Mouse (Mus musculus) spleen, postnatal 4 days (tissue): ENCODE data around the gene 4930556J24Rik.
A peak's percentile ranks its signal among the peaks of the same experiment; 100 is the strongest.
"Not testable (repeated sequence)": the region's sequence is repeated elsewhere in the genome, so short reads cannot be mapped to it uniquely, and the experiment has no call there.

ENCODE experiments used
- DNase-seq, 2 experiments: peaks; one replicate each; pipeline ENCODE4 v3.0.0; 2022; ENCODE audit warnings: low spot score in 2 of 2

4930556J24Rik gene

GRCm38 (mm10) chr11:3976678-3977077 lies at the start of gene 4930556J24Rik:
Gene 4930556J24Rik, minus strand, starts transcription at chr11:3976778.
- DNase-seq, result no peak

DNA sequence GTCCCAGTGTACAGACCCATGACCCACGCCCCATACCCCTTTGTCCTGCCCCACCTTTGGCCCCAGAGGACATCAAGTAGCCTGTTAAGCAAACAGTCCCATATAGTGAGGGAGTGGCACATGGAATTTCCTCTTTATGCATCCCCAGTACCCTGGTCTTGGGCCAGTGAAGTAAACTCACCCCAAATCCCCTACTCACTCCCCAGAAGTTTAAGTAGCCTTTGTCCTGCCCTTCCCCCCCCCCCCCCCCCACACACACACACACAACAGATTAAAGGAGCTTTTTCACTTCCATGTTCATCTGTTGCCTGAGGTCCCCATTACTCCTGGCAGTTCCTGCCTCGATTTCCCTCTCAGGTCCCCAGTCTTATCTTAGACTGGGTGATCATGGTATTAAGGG lies 46.7 kb upstream of the 4930556J24Rik start:
- DNase-seq, result no peak

- not testable (repeated sequence) for DNase-seq
These were observed 45.5 kb upstream of the 4930556J24Rik start for GRCm38 (mm10) chr11:4022111-4022510.

DNA sequence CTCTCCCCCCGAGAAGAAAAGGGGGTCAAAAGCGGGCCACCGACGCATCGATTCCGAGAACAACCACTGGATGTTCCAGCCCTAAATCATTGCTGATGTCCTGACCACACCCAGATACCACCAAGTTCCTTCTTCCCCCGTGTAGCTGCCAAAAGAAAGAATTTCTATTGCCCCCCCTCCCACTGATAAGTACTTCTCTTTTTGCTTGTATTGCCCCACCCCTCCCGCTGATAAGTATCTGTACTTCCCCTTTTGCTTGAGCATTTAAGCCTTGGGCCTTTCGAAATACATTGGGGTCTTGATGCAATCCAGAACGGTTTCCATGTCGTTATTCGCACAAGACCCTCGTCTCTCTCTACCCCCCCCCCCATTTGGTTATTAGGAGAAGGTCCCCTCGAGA lies 39.2 kb upstream of the 4930556J24Rik start:
- DNase-seq, result not testable (repeated sequence)

DNA sequence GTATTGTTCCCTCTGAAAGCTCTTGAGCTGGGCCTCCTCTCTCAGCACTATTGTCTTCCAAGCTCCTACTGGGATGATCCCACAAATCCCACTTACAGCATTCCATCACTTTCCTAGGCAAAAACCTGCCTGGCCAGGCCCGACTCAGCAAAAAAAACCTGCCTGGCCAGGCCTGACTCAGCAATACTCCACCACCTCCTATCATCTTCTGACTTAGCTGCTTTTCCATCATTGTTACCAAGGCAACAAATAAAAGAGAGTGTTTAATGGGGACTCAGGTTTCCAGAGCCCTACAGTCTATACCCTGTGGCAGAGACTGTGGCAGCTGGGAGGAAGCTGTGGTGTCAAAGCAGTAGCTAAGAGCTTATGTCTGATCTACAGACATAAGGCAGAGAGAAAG lies 36.0 kb upstream of the 4930556J24Rik start:
- DNase-seq, result no peak

DNA sequence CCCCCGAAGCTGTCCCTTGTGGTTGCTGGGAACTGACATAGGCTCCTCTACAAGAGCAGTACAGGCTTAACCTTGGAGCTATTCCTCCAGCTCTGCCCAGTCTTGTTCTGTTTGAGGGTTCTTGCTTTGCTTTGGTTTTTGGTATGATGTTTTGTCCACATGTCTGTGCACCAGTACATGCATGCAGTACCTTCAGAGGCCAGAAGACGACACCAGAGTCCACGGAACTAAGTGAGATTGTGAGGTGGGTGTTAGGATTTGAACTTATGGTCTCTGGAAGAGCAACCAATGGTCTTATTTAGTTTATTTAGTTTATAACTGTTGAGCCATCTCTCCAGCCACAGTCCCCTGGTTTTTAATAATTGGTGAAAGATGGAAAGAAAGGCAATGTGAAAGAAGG lies 29.9 kb upstream of the 4930556J24Rik start:
- no peak for DNase-seq

DNA sequence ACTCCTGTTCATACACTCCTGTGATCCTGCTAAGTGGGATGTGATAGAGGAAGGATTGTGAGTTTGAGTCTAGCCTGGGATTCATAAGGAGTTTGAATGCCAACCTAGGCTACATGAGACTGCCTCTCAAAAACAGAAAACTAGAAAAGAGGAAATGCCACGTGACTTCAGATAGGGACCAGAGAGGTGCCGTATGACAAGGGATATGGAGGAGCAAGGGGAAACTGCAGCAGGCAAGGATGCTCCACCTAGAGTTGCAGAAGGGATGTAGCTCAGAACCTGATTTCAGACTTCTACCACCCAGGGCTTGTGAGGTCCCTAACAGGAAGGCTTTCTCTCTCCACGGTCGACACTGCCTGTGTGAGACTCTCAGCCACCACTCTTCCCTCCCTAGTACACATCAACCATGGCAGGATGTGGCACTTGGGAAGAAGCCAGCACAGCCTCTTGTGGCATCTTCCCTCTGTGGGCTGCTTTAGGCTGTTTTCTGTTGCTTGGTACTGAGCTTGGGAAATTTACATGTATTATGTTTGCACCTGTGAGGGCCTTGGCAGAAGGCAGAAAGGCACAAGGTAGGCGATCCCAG lies 28.7 kb upstream of the 4930556J24Rik start:
- DNase-seq, result no peak

GRCm38 (mm10) chr11:4001603-4002002 lies 25.0 kb upstream of the 4930556J24Rik start:
- DNase-seq, result peak; percentile 57 to 83

GRCm38 (mm10) chr11:3999547-3999946 lies 23.0 kb upstream of the 4930556J24Rik start:
- DNase-seq, result no peak

DNA sequence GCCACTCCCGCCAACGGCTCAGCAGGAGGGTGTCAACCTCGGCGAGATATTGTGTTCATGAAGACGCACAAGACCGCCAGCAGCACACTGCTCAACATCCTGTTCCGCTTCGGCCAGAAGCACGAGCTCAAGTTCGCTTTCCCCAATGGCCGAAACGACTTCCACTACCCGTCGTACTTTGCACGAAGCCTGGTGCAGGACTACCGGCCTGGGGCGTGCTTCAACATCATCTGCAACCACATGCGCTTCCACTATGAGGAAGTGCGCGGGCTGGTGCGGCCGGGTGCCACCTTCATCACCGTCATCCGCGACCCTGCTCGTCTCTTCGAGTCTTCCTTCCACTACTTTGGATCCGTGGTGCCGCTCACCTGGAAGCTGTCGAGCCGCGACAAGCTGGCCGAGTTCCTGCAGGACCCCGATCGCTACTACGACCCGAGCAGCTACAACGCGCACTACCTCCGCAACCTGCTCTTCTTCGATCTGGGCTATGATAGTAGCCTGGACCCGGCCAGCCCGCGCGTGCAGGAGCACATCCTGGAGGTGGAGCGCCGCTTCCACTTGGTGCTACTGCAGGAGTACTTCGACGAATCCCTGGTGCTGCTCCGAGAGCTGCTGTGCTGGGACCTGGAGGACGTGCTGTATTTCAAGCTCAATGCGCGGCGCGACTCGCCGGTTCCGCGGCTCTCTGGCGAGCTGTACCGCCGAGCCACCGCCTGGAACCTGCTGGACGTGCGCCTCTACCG lies 21.6 kb upstream of the 4930556J24Rik start:
- DNase-seq, result peak in 1 of 2 experiments; percentile 19

GRCm38 (mm10) chr11:3996840-3997239 lies 20.3 kb upstream of the 4930556J24Rik start:
- DNase-seq, result no peak

DNA sequence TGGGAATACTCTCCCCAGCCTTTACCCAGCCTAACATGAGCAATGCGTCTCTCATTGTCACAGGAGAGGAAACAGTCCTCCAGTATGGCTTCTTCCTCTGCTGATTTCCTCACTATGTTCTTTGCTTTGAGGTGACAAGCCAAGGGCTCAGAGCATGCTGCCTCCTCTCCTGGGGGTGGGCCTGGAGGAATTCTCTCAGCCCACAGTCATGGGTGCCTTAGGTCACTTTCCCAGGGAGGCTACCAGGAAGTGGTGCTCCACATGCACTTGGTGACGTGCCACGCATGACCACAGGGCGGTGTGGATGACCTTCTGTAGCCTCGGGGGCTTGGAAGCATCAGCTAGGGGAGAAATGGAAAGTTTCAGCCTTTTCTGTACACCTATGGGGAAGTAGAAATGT lies 18.9 kb upstream of the 4930556J24Rik start:
- no peak for DNase-seq

- DNase-seq, result no peak
These were observed 17.3 kb upstream of the 4930556J24Rik start for GRCm38 (mm10) chr11:3993914-3994313.

DNA sequence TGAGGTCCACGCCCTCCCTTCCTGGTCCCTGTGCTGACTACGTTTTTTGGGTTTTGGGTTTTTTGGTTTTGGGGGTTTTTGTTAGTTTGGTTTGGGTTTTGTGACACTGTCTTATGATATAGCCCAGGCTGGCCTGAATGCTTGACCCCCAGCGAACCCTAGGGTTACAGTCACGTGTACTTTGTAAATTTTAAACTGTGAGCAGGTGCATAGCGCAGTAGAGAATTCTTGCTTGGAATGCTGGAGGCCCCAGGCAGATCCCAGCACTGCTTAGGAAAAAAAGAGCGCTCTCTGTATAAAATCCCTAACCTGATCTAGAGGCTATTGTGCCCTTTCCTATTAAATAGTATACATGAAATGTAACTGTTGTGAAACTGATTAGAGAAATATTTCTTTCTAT lies 16.6 kb upstream of the 4930556J24Rik start:
- no peak for DNase-seq

DNA sequence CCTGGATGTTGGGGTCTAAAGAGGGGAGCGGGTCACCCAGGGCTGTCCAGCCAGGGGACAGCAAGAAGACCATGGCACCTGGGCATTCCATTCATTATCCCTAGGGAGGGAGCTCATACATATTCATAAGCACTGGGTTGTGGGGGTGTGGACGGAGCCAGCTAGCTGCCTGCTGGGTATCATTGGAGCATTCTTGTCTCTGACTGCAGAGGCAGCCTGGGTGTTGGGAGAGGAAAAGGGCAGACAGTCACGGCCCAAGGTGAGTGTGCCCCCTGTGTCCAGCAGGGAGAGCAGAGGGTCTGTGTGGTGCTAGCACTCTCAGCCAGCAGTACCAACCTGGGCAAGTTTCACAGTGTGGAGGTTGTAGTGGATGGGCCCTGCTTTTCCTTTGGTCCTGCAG lies 13.2 kb upstream of the 4930556J24Rik start:
- DNase-seq, result no peak

GRCm38 (mm10) chr11:3983863-3984745 lies 7.5 kb upstream of the 4930556J24Rik start:
- DNase-seq, result no peak

DNA sequence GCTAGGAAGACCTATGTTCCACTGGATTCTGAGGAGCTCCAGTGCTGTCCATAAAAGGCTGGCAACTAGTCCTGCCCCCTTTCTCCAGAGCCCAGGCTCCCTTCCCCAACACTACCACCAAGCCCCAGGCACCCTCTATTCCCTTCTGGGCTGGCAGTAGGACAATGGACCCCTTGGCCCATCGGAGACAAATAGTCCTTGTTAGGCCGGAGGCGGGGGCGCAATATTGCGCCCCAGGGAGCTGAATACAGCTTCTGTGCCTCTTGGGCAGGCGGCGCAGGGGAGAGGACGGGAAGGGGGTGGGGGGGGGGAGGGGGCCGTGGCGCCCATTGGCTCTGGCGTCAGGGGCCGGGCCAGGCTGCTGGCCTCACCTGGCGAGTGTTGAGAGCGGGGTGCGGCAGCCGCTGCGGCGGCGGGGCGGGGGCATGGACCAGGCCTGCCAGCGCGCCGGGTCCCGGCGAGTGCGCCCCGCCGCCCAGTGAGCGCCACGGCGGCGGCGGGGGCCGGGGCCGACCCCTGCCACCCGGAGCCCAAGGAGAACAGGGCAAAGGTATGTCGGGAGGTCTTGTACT lies 6.8 kb upstream of the 4930556J24Rik start, which contains the start of gene Gal3st1:
Gene Gal3st1, plus strand, starts transcription at position 346 of the 572 bp plus-strand sequence.
- no peak for DNase-seq

DNA sequence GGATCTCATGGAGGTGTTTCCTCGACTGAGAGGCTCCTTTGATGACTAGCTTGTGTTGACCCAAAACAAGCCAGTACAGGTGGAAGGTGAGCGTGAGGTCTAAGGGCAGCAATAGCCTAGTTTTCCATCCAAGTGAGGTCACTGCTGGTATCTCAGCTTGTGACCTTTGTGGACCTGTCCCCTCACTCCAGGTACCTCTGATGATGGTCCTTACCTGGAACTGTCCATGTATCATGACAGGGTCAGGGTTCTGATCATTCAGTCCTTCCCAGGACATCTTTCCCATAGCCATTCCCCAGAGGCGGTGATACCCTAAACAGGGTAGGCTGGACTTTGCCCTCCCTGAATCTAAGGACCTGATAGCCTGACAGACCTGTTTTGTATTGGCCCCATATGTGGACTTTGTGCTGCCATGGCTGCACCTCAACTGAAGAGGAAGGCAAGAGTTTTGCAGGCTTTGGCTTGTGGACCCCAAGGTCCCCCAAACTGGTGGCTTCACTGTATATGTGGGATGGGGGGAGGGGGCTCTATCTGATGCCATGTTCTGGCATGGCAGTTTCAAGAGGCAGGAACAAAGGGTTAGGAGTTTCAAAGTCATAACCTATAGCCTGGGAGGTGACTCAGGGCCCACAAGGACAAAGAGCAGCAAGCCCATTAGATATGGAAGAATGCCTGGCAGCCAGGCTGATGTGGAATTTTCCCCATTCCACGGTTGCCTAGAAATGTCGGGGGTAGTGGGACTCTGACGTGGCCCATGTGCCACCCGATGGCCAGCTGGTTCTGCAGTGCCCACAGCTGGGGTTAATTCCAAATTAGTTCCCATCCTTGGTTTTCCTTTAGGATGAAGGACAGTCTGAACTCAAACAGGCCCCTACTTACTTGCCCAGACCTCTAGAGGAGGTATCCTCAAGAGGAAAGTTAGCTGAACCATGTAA lies 6.0 kb upstream of the 4930556J24Rik start:
- no peak for DNase-seq

DNA sequence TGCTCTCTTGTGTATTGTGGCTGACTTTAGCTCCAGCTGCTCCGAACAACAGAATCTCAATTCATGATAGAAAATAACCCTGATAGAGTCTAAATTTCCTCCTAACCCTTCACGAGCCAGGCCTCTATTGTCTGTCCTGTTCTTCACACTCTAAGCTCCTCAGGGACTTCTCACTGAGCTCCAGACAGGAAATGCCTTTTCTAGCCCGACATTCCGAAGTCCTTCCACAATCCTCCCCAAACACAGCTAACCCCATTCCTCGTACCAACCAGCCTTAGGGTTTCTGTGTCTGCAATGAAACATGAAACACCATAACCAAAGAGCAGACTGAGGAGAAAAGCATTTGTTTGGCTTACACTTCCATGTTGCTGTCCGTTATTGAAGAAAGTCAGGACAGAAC lies 5.0 kb upstream of the 4930556J24Rik start:
- no peak for DNase-seq

DNA sequence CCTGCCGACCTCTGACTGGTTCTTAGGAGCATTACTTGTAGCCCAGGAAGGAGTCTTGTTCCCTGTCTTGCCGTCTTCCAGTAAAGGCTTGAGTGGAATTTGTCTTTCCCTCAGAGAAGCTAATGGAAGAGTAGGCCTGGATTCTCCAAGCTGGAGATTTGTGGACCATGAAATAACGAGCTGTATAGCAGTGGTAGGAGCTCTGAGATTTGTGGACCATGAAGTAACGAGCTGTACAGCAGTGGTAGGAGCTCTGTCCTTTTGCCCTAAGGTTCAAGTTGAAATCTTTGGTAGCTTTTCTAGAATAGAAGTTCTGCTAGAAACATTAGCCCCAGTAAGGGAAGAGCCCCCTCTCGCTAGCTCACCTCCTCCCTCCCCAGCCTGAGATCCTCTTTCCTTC lies 1.8 kb upstream of the 4930556J24Rik start:
- no peak for DNase-seq

DNA sequence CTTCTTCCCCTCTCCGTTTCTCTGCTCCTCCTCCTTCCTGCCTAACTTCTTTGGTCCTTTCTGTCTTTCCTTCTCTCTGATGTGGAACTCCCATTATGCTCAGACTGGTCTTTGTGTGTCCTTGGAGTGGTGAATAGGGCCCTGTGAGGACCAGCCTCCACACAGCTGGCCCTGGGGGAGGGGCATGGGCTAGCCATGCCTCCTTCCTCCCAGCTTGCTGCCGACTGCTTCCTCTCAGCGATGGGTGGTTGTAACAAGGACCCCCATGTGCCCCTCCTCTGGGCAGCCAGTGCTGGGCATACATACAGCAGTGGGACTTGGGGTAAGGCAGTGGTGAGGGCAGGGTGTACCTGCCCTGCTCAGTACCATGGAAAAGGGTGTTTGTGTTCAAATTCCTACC lies 2.3 kb downstream of the 4930556J24Rik start:
- DNase-seq, result no peak
